8 mouse cellular contexts compared by ENCODE assay signal in the genomic region with DNA sequence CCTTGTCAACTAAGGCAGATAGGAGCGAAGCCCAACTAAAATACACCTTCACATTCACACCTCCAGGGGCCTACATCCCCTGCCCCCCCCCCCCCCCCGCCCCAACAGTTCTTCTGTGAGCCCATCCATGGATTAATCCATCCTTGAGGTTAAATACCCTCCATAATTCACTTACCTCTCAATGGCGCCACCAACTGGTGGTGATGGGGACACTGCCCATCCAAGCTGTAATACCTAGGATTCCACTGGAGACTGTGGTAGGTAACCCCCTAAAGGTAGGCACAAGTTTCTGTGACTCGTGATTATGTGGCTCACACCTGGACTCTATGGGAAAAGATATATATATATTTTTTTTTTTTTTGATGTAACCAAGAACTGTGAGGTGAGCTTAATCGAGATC.
DNase-seq lines count a peak whose midpoint lies in the region; ATAC-seq and TF ChIP-seq lines count a peak whose summit lies in the region.

No protein-coding gene starts in this region.

- peak; percentile 50 for TF ChIP-seq CTCF in lung, adult 2 months (IDR thresholded peaks at IDR 0.05; ENCODE audit: insufficient read depth, low read length)

- no peak overlapping the region for H3K4me3 ChIP-seq in forebrain, embryonic 11.5 days (ENCODE audit: low read depth, low read length)
- H3K4me3 ChIP-seq in forebrain, embryonic 16.5 days (replicated peaks; ENCODE audit: low read length): no peak overlapping the region
- H3K4me3 ChIP-seq in lung, adult 2 months (replicated peaks; ENCODE audit: extremely low read depth, low read depth, low read length): no peak overlapping the region

- H3K36me3 ChIP-seq in forebrain, embryonic 11.5 days (ENCODE audit: control insufficient read depth, insufficient read depth, low read length): no peaks in the 10 kb centered on the region
- H3K36me3 ChIP-seq in forebrain, embryonic 16.5 days (ENCODE audit: control insufficient read depth, insufficient read depth): no peaks in the 10 kb centered on the region

- no peak overlapping the region for H3K9ac ChIP-seq in forebrain, embryonic 11.5 days (ENCODE audit: low read length)
- no peak overlapping the region for H3K9ac ChIP-seq in forebrain, embryonic 16.5 days (replicated peaks; ENCODE audit: low read depth, low read length)

- no peak for ATAC-seq in forebrain, embryonic 11.5 days (replicated peaks; ENCODE audit: low FRiP score)
- ATAC-seq in forebrain, embryonic 16.5 days: no peak
- no peak for ATAC-seq in activated CD4-positive, CD25-positive, alpha-beta regulatory T cell, adult 4 months

- WGBS in forebrain, embryonic 11.5 days: 55% methylated on average over 4 of the region's 5 CpGs
- WGBS in forebrain, embryonic 16.5 days: 48% methylated on average over 5 of the region's 5 CpGs
- 45% methylated on average over 5 of the region's 5 CpGs for WGBS in lung, adult 2 months

- no peak overlapping the region for H3K27ac ChIP-seq in forebrain, embryonic 11.5 days (ENCODE audit: low read depth, low read length)
- H3K27ac ChIP-seq in forebrain, embryonic 16.5 days (ENCODE audit: low read length): no peak overlapping the region

- no peaks in the 10 kb centered on the region for H3K27me3 ChIP-seq in forebrain, embryonic 11.5 days (ENCODE audit: control insufficient read depth, insufficient read depth, low read length)
- H3K27me3 ChIP-seq in forebrain, embryonic 16.5 days (replicated peaks; ENCODE audit: control insufficient read depth, insufficient read depth, low read length): no peaks in the 10 kb centered on the region

- TF ChIP-seq POLR2A in lung, adult 2 months (IDR thresholded peaks at IDR 0.05; ENCODE audit: borderline replicate concordance, extremely low read depth, low read depth, low read length): no peak

- H3K4me2 ChIP-seq in forebrain, embryonic 11.5 days (ENCODE audit: low read depth, low read length, severe bottlenecking): no peak overlapping the region
- H3K4me2 ChIP-seq in forebrain, embryonic 16.5 days (ENCODE audit: low read length): no peak overlapping the region

- H3K4me1 ChIP-seq in forebrain, embryonic 11.5 days (replicated peaks; ENCODE audit: control insufficient read depth, insufficient read depth, low read length): no peaks in the 10 kb centered on the region
- H3K4me1 ChIP-seq in forebrain, embryonic 16.5 days (replicated peaks; ENCODE audit: control insufficient read depth, insufficient read depth, low read length): peaks cover 17% of the 10 kb centered on the region
- H3K4me1 ChIP-seq in lung, adult 2 months (ENCODE audit: control insufficient read depth, insufficient read depth, low read length): no peaks in the 10 kb centered on the region

- peak; percentile 64 for DNase-seq in forebrain, embryonic 11.5 days (ENCODE audit: low spot score)
- peak; percentile 16 for DNase-seq in lung, adult 2 months
- no peak for DNase-seq in lung, postnatal 25 days (ENCODE audit: low spot score)
- peak; percentile 27 for DNase-seq in cerebellum, adult 8-10 months
- peak; percentile 79 for DNase-seq in heart, postnatal 4 days
- DNase-seq in ovary, postnatal 36 days (ENCODE audit: low spot score): peak; percentile 39

- no peaks in the 10 kb centered on the region for H3K9me3 ChIP-seq in forebrain, embryonic 11.5 days (ENCODE audit: control insufficient read depth, low read length)
- no peaks in the 10 kb centered on the region for H3K9me3 ChIP-seq in forebrain, embryonic 16.5 days (ENCODE audit: control insufficient read depth, low read length)
